9 mouse cellular contexts compared by ENCODE assay signal in the genomic region with DNA sequence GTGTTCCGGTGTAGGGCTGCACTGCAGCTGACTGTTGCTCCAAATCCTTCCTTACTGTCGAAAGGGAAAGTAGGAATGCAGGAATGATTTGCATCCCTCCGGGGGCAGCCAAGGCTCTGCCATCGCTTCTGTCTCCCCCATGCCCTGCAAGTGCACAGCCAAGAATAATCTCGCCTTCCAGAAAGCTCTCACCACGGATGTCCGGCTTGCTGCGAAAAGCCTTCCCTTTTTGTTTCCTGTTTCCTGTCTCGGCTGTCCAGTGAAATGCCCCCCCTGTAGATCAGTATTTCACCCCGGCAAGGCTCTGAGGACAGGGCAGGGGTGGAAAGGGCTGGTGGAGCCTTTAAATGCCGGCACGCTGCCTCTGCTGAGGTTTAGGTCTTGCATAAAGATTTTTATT. TPM values are rescaled to one million over a fixed set of nuclear protein-coding genes. Genes with fewer than 3 reads are reported as not detected.
A peak's percentile ranks its signal among the peaks of the same experiment; 100 is the strongest.
DNase-seq lines count a peak whose midpoint lies in the region; ATAC-seq and TF ChIP-seq lines count a peak whose summit lies in the region.
"Had no signal": no experiment of that assay in that cellular context is flagged by ENCODE, and none has a peak within 500 bp of the region (broad histone marks: within the 10 kb centered on the region; RNA-seq: fewer than 3 reads in every experiment).

No protein-coding gene starts in this region.

- no peaks in the 10 kb centered on the region for H3K9me3 ChIP-seq in embryonic facial prominence, embryonic 15.5 days (replicated peaks)
- H3K9me3 ChIP-seq in hindbrain, embryonic 16.5 days (ENCODE audit: control insufficient read depth, low read length) = no peaks in the 10 kb centered on the region
- H3K9me3 ChIP-seq in midbrain, embryonic 15.5 days = no peaks in the 10 kb centered on the region

- peak overlapping the region; percentile 40 for H3K4me2 ChIP-seq in embryonic facial prominence, embryonic 15.5 days (replicated peaks)
- peak overlapping the region; percentile 22; the same call in 1 of the 2 replicates for H3K4me2 ChIP-seq in hindbrain, embryonic 16.5 days (ENCODE audit: low read length)
- 0 out of 2 replicates have a peak overlapping the region, but pooled peaks have one; percentile 1 for H3K4me2 ChIP-seq in midbrain, embryonic 15.5 days

- no peaks in the 10 kb centered on the region for H3K36me3 ChIP-seq in embryonic facial prominence, embryonic 15.5 days
- no peaks in the 10 kb centered on the region for H3K36me3 ChIP-seq in hindbrain, embryonic 16.5 days (ENCODE audit: control insufficient read depth, insufficient read depth, low read length)
- H3K36me3 ChIP-seq in midbrain, embryonic 15.5 days (replicated peaks) = no peaks in the 10 kb centered on the region

- no peak for TF ChIP-seq POLR2A in cerebellum, adult 2 months (IDR thresholded peaks at IDR 0.05; ENCODE audit: borderline replicate concordance, insufficient read depth, low read length)

- 8% methylated on average over 12 of the region's 12 CpGs for WGBS in embryonic facial prominence, embryonic 15.5 days
- 13% methylated on average over 12 of the region's 12 CpGs for WGBS in hindbrain, embryonic 16.5 days
- WGBS in midbrain, embryonic 15.5 days = 5% methylated on average over 12 of the region's 12 CpGs
- WGBS in cerebellum, adult 2 months = 45% methylated on average over 12 of the region's 12 CpGs

- peaks cover 46% of the 10 kb centered on the region for H3K4me1 ChIP-seq in embryonic facial prominence, embryonic 15.5 days
- H3K4me1 ChIP-seq in hindbrain, embryonic 16.5 days (ENCODE audit: control insufficient read depth, insufficient read depth, low read depth, low read length) = peaks cover 14% of the 10 kb centered on the region
- peaks cover 38% of the 10 kb centered on the region for H3K4me1 ChIP-seq in midbrain, embryonic 15.5 days
- no peaks in the 10 kb centered on the region for H3K4me1 ChIP-seq in cerebellum, adult 2 months (ENCODE audit: control insufficient read depth, insufficient read depth, low read length)

- 0 out of 2 replicates have a peak overlapping the region, but pooled peaks have one; percentile 6 for H3K4me3 ChIP-seq in embryonic facial prominence, embryonic 15.5 days (replicated peaks)
- no peak overlapping the region for H3K4me3 ChIP-seq in hindbrain, embryonic 16.5 days (ENCODE audit: low read length)
- no peak overlapping the region for H3K4me3 ChIP-seq in midbrain, embryonic 15.5 days
- H3K4me3 ChIP-seq in cerebellum, adult 2 months (replicated peaks; ENCODE audit: insufficient read depth, low read depth, low read length) = no peak overlapping the region

- no peak overlapping the region for H3K27ac ChIP-seq in embryonic facial prominence, embryonic 15.5 days (replicated peaks)
- no peak overlapping the region for H3K27ac ChIP-seq in hindbrain, embryonic 16.5 days (ENCODE audit: low read depth, low read length)
- H3K27ac ChIP-seq in midbrain, embryonic 15.5 days = no peak overlapping the region
- H3K27ac ChIP-seq in cerebellum, adult 2 months (ENCODE audit: insufficient read depth, low read length) = no peak overlapping the region

- no peak for TF ChIP-seq CTCF in cerebellum, adult 2 months (IDR thresholded peaks at IDR 0.05; ENCODE audit: borderline replicate concordance, insufficient read depth, low read depth, low read length)

- ATAC-seq in embryonic facial prominence, embryonic 15.5 days (ENCODE audit: insufficient number of reproducible peaks, low FRiP score, low TSS enrichment, low read depth) = no peak
- ATAC-seq in hindbrain, embryonic 16.5 days = no peak
- ATAC-seq in midbrain, embryonic 15.5 days (replicated peaks) = no peak

- 0 out of 2 replicates have a peak overlapping the region, but pooled peaks have one; percentile 12 for H3K9ac ChIP-seq in embryonic facial prominence, embryonic 15.5 days
- no peak overlapping the region for H3K9ac ChIP-seq in hindbrain, embryonic 16.5 days (ENCODE audit: low read depth, low read length)
- no peak overlapping the region for H3K9ac ChIP-seq in midbrain, embryonic 15.5 days

- DNase-seq in kidney, postnatal 4 days = peak; percentile 34 to 41
- no peak for DNase-seq in kidney, postnatal 10 days
- no peak for DNase-seq in cerebellum, adult 2 months
- DNase-seq in urinary bladder, adult 18-20 months (ENCODE audit: low spot score in 2 of 2) = no peak
- no peak for DNase-seq in adrenal gland, adult 8-10 months
- DNase-seq: cerebellum, adult 11-12 months had no signal

- H3K27me3 ChIP-seq in embryonic facial prominence, embryonic 15.5 days = peaks cover 17% of the 10 kb centered on the region
- H3K27me3 ChIP-seq in hindbrain, embryonic 16.5 days (replicated peaks; ENCODE audit: control insufficient read depth, insufficient read depth, low read length) = peaks cover 23% of the 10 kb centered on the region
- H3K27me3 ChIP-seq in midbrain, embryonic 15.5 days (replicated peaks) = peaks cover 31% of the 10 kb centered on the region
- H3K27me3 ChIP-seq in cerebellum, adult 2 months (ENCODE audit: control insufficient read depth, insufficient read depth, low read length) = no peaks in the 10 kb centered on the region

RNA-seq across cellular contexts. Expression of gene Gadd45g, which starts 3.7 kb away (rescaled TPM):
- 79.3 and 88.7 TPM in 2 replicates for polyA plus RNA-seq in embryonic facial prominence, embryonic 15.5 days (2015; fragmentation: Nextera tagmentation; extraction: Ambion mirVana)
- 46.4 and 52.2 TPM in 2 replicates for polyA plus RNA-seq in hindbrain, embryonic 16.5 days (2015; fragmentation: Nextera tagmentation; extraction: Ambion mirVana)
- 56.2 and 69.1 TPM in 2 replicates for polyA plus RNA-seq in midbrain, embryonic 15.5 days (2015; fragmentation: Nextera tagmentation; extraction: Ambion mirVana)
- polyA plus RNA-seq in cerebellum, adult 2 months (2012; rRNA removed) = 50.3 and 57.4 TPM in 2 replicates
- 10 to 100 TPM; 13.3 to 61.3 (median 18.6) TPM for total RNA-seq in adrenal gland, adult 8-10 months (2022)

RNA-seq across cellular contexts. Expression of gene Sema4d, which starts 49.2 kb away (rescaled TPM):
- polyA plus RNA-seq in embryonic facial prominence, embryonic 15.5 days (2015; fragmentation: Nextera tagmentation; extraction: Ambion mirVana) = 9.4 and 11.1 TPM in 2 replicates
- polyA plus RNA-seq in hindbrain, embryonic 16.5 days (2015; fragmentation: Nextera tagmentation; extraction: Ambion mirVana) = 14.3 and 17.9 TPM in 2 replicates
- 13.4 and 15.1 TPM in 2 replicates for polyA plus RNA-seq in midbrain, embryonic 15.5 days (2015; fragmentation: Nextera tagmentation; extraction: Ambion mirVana)
- 111 and 116 TPM in 2 replicates for polyA plus RNA-seq in cerebellum, adult 2 months (2012; rRNA removed)
- 10 to 100 TPM in 3 of 4 experiments, 1 to 10 TPM in 1; 8.9 to 23.2 (median 16.2) TPM for total RNA-seq in adrenal gland, adult 8-10 months (2022)

Comparison
In these comparisons a context has a peak if more than half of its experiments do, and no peak if none do; other contexts are left out.
1. DNase-seq: peak in kidney, postnatal 4 days (2 of 2); none in kidney, postnatal 10 days (single experiment), cerebellum, adult 2 months (0 of 2), urinary bladder, adult 18-20 months (0 of 2) and adrenal gland, adult 8-10 months (single experiment).
2. Peak in every context shown above with its lines, with median percentiles within 50 percentile points of each other: H3K4me2 ChIP-seq.